Mouse (Mus musculus): ENCODE results near the gene Fgfr2.

- peak; percentile 7; the same call in 1 of the 2 replicates for TF ChIP-seq CTCF (IDR thresholded peaks at IDR 0.05; ENCODE audit: low read depth)
- no peak for TF ChIP-seq EP300 (IDR thresholded peaks at IDR 0.05; ENCODE audit: low read depth)
Observed at GRCm38 (mm10) chr7:131297151-131297550, 1826.0 kb downstream of the Fgfr2 start.

Data from liver, postnatal 0 days (tissue).